Mouse (Mus musculus): ENCODE data around the gene Tas2r139. TPM values are rescaled to one million over a fixed set of nuclear protein-coding genes. Genes with fewer than 3 reads are reported as not detected.
"Not testable (repeated sequence)": the region's sequence is repeated elsewhere in the genome, so short reads cannot be mapped to it uniquely, and the experiment has no call there.

The Tas2r139 gene
- not detected in 2 replicates for total RNA-seq (2021)
- long read RNA-seq: 0 reads

GRCm38 (mm10) chr6:42140636-42141035 lies at the start of gene Tas2r139:
Gene Tas2r139 (plus strand): TSS chr6:42140936.
- DNase-seq: no peak

DNA sequence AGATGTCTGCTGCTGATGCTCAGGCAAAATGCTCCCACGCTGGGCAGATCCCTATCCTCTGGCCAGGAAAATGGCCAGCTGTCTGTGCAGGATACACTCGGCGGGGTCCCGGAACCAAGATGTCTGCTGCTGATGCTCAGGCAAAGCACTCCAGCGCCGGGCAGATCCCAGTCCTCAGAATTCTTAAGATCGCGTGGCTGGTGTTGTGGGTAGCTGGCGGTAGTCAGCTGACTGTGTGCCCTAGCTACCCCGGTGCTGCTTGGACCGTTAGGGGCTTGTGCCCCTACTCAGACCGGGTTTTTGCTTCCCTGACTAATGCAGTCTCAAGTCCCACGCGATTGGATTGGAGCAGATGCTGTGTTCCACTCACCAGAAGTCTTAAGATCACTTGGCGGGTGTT lies 10.4 kb downstream of the Tas2r139 start:
- DNase-seq: not testable (repeated sequence)

- DNase-seq: no peak
These were observed 41.7 kb downstream of the Tas2r139 start for GRCm38 (mm10) chr6:42182462-42182861.

DNA sequence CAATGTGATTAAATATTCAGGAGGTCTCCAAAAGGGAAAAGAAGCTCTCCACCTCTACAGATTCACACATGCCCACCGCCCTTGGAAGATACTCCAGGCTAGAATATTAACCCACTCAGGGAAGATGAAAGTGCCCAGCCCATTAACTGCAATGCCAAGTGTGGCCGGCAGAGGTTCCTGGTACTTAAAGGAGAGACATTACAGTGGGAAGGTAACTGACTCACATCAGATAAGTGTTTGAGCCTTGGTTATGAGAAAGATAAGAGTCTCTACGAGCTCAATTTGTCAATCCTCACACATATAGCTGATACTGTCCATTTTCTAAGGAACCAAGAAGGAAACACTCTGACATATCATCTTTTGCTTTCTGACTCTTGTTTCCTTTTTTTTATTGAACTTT lies 45.5 kb downstream of the Tas2r139 start:
- no peak for DNase-seq

Other genes with a start within 250 kb of the Tas2r139 start
- not detected in 2 replicates for gene Sval1, start 189.3 kb upstream of the Tas2r139 start, total RNA-seq (2021)
- gene Sval3, start 172.8 kb upstream of the Tas2r139 start, total RNA-seq (2021): not detected in 2 replicates
- not detected in 2 replicates for gene Sva, start 102.5 kb upstream of the Tas2r139 start, total RNA-seq (2021)
- gene Tas2r144, start 74.4 kb downstream of the Tas2r139 start, total RNA-seq (2021): not detected in 2 replicates
- gene Gstk1, start 105.0 kb downstream of the Tas2r139 start, total RNA-seq (2021): 263 and 300 TPM in 2 replicates
- 3.9 TPM in 2 replicates for gene Tmem139, start 121.0 kb downstream of the Tas2r139 start, total RNA-seq (2021)
- 29.7 and 36.5 TPM in 2 replicates for gene Casp2, start 124.0 kb downstream of the Tas2r139 start, total RNA-seq (2021)
- 0.21 TPM in 1 of 2 replicates, not detected in the other for gene Clcn1, start 145.7 kb downstream of the Tas2r139 start, total RNA-seq (2021)
- 0.24 TPM in 1 of 2 replicates, not detected in the other for gene Fam131b, start 183.7 kb downstream of the Tas2r139 start, total RNA-seq (2021)
- gene Zyx, start 208.7 kb downstream of the Tas2r139 start, total RNA-seq (2021): 105 and 140 TPM in 2 replicates
- 0.48 and 0.55 TPM in 2 replicates for gene Epha1, start 232.3 kb downstream of the Tas2r139 start, total RNA-seq (2021)

All from adrenal gland, postnatal 25 days (tissue).